Mouse (Mus musculus): ENCODE measurements around the gene Prpf38b.

- TF ChIP-seq CTCF (IDR thresholded peaks at IDR 0.05; ENCODE audit: low read depth, low read length) (no peak), POLR2AphosphoS5 (IDR thresholded peaks at IDR 0.05; ENCODE audit: insufficient replicate concordance, low read depth, low read length) (0 out of 2 replicates have a peak, but pooled peaks have one; percentile 83), GATA1 (IDR thresholded peaks at IDR 0.05; ENCODE audit: borderline replicate concordance, low read length) (no peak), GATA2 (IDR thresholded peaks at IDR 0.05; ENCODE audit: borderline replicate concordance, low read depth, low read length) (no peak)
Measured at GRCm38 (mm10) chr3:108898640-108899039, 12.9 kb downstream of the Prpf38b start.

Data from G1E (cell line).